Mouse (Mus musculus) splenic B cell, adult 2 months (primary cell): ENCODE results near the gene Spata32.
"Not testable (repeated sequence)": the region's sequence is repeated elsewhere in the genome, so short reads cannot be mapped to it uniquely, and the experiment has no call there.

Experiments
- DNase-seq: peaks from one replicate; pipeline ENCODE4 v3.0.0-alpha.2; 2011; ENCODE audit warnings: low read depth, low spot score
- H3K27me3 ChIP-seq: 2 replicates; pipeline ENCODE4 v1.6.1; 2012; ENCODE audit warnings: mild to moderate bottlenecking, low read length, moderate library complexity, mixed read lengths; ENCODE audit not compliant: control insufficient read depth, poor library complexity, insufficient read depth, severe bottlenecking
- H3K36me3 ChIP-seq: 2 replicates; pipeline ENCODE4 v1.6.1; 2012; ENCODE audit warnings: mild to moderate bottlenecking, low read length, moderate library complexity, mixed read lengths; ENCODE audit not compliant: control insufficient read depth, poor library complexity, insufficient read depth, severe bottlenecking

Spata32 gene

GRCm38 (mm10) chr11:103232966-103233365, 14.7 kb upstream of the Spata32 start:
- peak; percentile 87 for DNase-seq
- Histone ChIP-seq H3K36me3 (peaks cover 30% of the 10 kb centered on the region), H3K27me3 (no peaks in the 10 kb centered on the region)

- DNase-seq: no peak
- H3K27me3 ChIP-seq: no peaks in the 10 kb centered on the region
- H3K36me3 ChIP-seq: peaks cover 32% of the 10 kb centered on the region
These were observed 13.1 kb upstream of the Spata32 start for GRCm38 (mm10) chr11:103231367-103231766.

- DNase-seq: no peak
- Histone ChIP-seq H3K36me3 (peaks cover 32% of the 10 kb centered on the region), H3K27me3 (no peaks in the 10 kb centered on the region)
These were observed 12.4 kb upstream of the Spata32 start for GRCm38 (mm10) chr11:103230626-103231025.

- Histone ChIP-seq H3K27me3 (no peaks in the 10 kb centered on the region), H3K36me3 (peaks cover 30% of the 10 kb centered on the region)
- DNase-seq: no peak
These were observed 11.4 kb upstream of the Spata32 start for GRCm38 (mm10) chr11:103229608-103230007.

GRCm38 (mm10) chr11:103223951-103224456, 5.8 kb upstream of the Spata32 start:
- Histone ChIP-seq H3K36me3 (peaks cover 18% of the 10 kb centered on the region), H3K27me3 (no peaks in the 10 kb centered on the region)
- no peak for DNase-seq

- no peaks in the 10 kb centered on the region for H3K27me3 ChIP-seq
- DNase-seq: no peak
- H3K36me3 ChIP-seq: peaks cover 16% of the 10 kb centered on the region
These were observed 5.2 kb upstream of the Spata32 start for GRCm38 (mm10) chr11:103223444-103223843.

GRCm38 (mm10) chr11:103222718-103223117, 4.5 kb upstream of the Spata32 start:
- peaks cover 14% of the 10 kb centered on the region for H3K36me3 ChIP-seq
- not testable (repeated sequence) for DNase-seq, H3K27me3 ChIP-seq

GRCm38 (mm10) chr11:103221437-103221836, 3.2 kb upstream of the Spata32 start:
- no peak for DNase-seq
- no peaks in the 10 kb centered on the region for H3K27me3 ChIP-seq
- H3K36me3 ChIP-seq: peaks cover 9% of the 10 kb centered on the region

GRCm38 (mm10) chr11:103219995-103220394, 1.8 kb upstream of the Spata32 start:
- Histone ChIP-seq H3K27me3 (no peaks in the 10 kb centered on the region), H3K36me3 (peaks cover 8% of the 10 kb centered on the region)
- DNase-seq: no peak

GRCm38 (mm10) chr11:103219259-103219658, 1.0 kb upstream of the Spata32 start:
- Histone ChIP-seq H3K27me3 (no peaks in the 10 kb centered on the region), H3K36me3 (peaks cover 8% of the 10 kb centered on the region)
- DNase-seq: no peak

- DNase-seq: no peak
- H3K27me3 ChIP-seq: no peaks in the 10 kb centered on the region
- peaks cover 5% of the 10 kb centered on the region for H3K36me3 ChIP-seq
These were observed 277 bp upstream of the Spata32 start for GRCm38 (mm10) chr11:103218517-103218901.

GRCm38 (mm10) chr11:103215355-103215754, 2.9 kb downstream of the Spata32 start:
- no peaks in the 10 kb centered on the region for H3K27me3 ChIP-seq
- peaks cover 2% of the 10 kb centered on the region for H3K36me3 ChIP-seq
- DNase-seq: no peak

- peak; percentile 34 for DNase-seq
- Histone ChIP-seq H3K27me3 (no peaks in the 10 kb centered on the region), H3K36me3 (no peaks in the 10 kb centered on the region; the same call in 1 of the 2 replicates)
These were observed 4.5 kb downstream of the Spata32 start for GRCm38 (mm10) chr11:103213712-103214111.

GRCm38 (mm10) chr11:103210291-103210690, 7.9 kb downstream of the Spata32 start:
- no peak for DNase-seq
- Histone ChIP-seq H3K36me3 (no peaks in the 10 kb centered on the region; the same call in 1 of the 2 replicates), H3K27me3 (no peaks in the 10 kb centered on the region)

GRCm38 (mm10) chr11:103208458-103208857, 9.8 kb downstream of the Spata32 start, which contains the start of gene 1700023F06Rik:
1700023F06Rik (minus strand) TSS chr11:103208558.
- no peaks in the 10 kb centered on the region for H3K27me3 ChIP-seq
- no peaks in the 10 kb centered on the region; the same call in 1 of the 2 replicates for H3K36me3 ChIP-seq
- DNase-seq: no peak

- Histone ChIP-seq H3K27me3 (no peaks in the 10 kb centered on the region), H3K36me3 (no peaks in the 10 kb centered on the region; the same call in 1 of the 2 replicates)
- DNase-seq: no peak
These were observed 12.0 kb downstream of the Spata32 start for GRCm38 (mm10) chr11:103206203-103206602.
